Mouse (Mus musculus): ENCODE data around the gene Incenp. TPM values are rescaled to one million over a fixed set of nuclear protein-coding genes. Genes with fewer than 3 reads are reported as not detected.
A peak's percentile ranks its signal among the peaks of the same experiment; 100 is the strongest.
"Not testable (repeated sequence)": the region's sequence is repeated elsewhere in the genome, so short reads cannot be mapped to it uniquely, and the experiment has no call there.

Incenp gene
- polyA plus RNA-seq, 1 experiment from 2014 or later, result 103 TPM

DNA sequence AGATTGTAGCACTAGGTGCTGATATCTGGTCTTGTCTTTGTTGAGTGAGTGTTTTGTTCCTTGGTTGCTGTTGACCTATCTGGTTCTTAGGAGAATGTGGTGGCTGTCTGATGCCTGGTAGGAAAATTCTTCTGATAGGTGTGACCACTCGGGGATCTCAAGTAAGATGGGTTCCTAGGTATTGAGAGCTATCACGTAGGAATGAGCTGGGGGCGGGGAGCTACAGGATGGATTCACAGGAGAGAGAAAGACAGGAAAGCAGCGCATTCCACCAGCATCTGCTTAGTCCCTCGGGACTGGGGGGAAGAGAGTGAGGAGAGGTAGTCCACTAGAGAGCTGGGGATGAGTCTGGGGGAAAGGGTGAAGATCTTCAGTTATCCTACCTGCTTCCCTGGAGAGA, 10.0 kb upstream of the Incenp start:
- H3K9ac ChIP-seq (ENCODE audit: low read length), result no peak overlapping the region
- no peak overlapping the region for H3K4me2 ChIP-seq (ENCODE audit: low read depth)
- no peaks in the 10 kb centered on the region for H3K9me3 ChIP-seq (ENCODE audit: control insufficient read depth, low read length)
- H3K4me3 ChIP-seq (ENCODE audit: low read depth, low read length), result no peak overlapping the region
- no peaks in the 10 kb centered on the region for H3K4me1 ChIP-seq (ENCODE audit: control insufficient read depth, insufficient read depth, low read length)
- 81% methylated on average over 5 of the region's 5 CpGs for WGBS
- no peak for ATAC-seq (ENCODE audit: insufficient read depth, low FRiP score, low TSS enrichment)
- H3K27ac ChIP-seq (ENCODE audit: low read depth, low read length), result no peak overlapping the region
- H3K36me3 ChIP-seq (ENCODE audit: control insufficient read depth, insufficient read depth, low read length), result no peaks in the 10 kb centered on the region
- DNase-seq (ENCODE audit: low spot score), result no peak
- H3K27me3 ChIP-seq (ENCODE audit: control insufficient read depth, insufficient read depth, low read length), result no peaks in the 10 kb centered on the region

DNA sequence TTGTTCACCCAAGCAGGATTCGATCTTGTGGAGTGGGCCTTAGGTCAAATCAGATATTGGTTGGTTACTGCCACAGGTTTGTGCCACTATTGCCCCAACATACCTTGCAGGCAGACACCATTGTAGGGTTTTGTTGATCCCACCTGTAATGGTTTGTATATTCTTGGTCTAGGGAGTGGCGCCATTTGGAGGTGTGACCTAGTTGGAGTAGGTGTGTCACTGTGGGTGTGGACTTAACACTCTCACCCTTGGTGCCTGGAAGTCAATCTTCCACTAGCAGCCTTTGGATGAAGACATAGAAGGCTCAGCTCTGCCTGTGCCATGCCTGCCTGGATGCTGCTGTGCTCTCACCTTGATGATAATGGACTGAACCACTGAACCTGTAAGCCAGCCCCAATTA, 1.3 kb upstream of the Incenp start:
- H3K9me3 ChIP-seq (ENCODE audit: control insufficient read depth, low read length); H3K4me2 ChIP-seq (ENCODE audit: low read depth); H3K4me3 ChIP-seq (ENCODE audit: low read depth, low read length); H3K36me3 ChIP-seq (ENCODE audit: control insufficient read depth, insufficient read depth, low read length); ATAC-seq (ENCODE audit: insufficient read depth, low FRiP score, low TSS enrichment); H3K9ac ChIP-seq (ENCODE audit: low read length); H3K27me3 ChIP-seq (ENCODE audit: control insufficient read depth, insufficient read depth, low read length); DNase-seq (ENCODE audit: low spot score); H3K27ac ChIP-seq (ENCODE audit: low read depth, low read length): not testable (repeated sequence)
- WGBS, result 90% methylated on average over 2 of the region's 2 CpGs
- peaks cover 16% of the 10 kb centered on the region for H3K4me1 ChIP-seq (ENCODE audit: control insufficient read depth, insufficient read depth, low read length)

DNA sequence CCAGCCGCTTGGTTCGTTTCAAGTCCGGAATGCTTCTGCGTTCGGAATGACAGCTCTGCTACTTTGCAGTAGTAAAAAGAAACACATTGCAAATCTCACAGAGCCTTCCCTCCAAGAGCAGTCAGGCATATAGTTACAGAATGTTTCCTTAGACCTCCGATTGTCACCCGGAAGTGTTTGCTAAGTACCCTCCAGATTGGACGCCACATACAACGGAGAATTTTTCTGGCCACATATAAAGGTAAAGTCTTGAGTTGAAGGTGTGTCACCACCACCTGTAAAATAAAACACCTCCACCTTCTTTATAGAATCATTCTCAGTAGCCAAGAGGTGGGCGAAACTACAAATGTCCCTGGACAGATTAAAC, 412 bp upstream of the Incenp start:
- Histone ChIP-seq H3K36me3 (ENCODE audit: control insufficient read depth, insufficient read depth, low read length) (no peaks in the 10 kb centered on the region), H3K9ac (ENCODE audit: low read length) (peak overlapping the region; percentile 56), H3K4me3 (ENCODE audit: low read depth, low read length) (peak overlapping the region; percentile 91), H3K4me1 (ENCODE audit: control insufficient read depth, insufficient read depth, low read length) (peaks cover 16% of the 10 kb centered on the region), H3K4me2 (ENCODE audit: low read depth) (peak overlapping the region; percentile 48), H3K27me3 (ENCODE audit: control insufficient read depth, insufficient read depth, low read length) (no peaks in the 10 kb centered on the region), H3K27ac (ENCODE audit: low read depth, low read length) (peak overlapping the region; percentile 24; the same call in 1 of the 2 replicates), H3K9me3 (ENCODE audit: control insufficient read depth, low read length) (no peaks in the 10 kb centered on the region)
- DNase-seq (ENCODE audit: low spot score), result no peak
- WGBS, result 8% methylated on average over 10 of the region's 10 CpGs
- ATAC-seq (ENCODE audit: insufficient read depth, low FRiP score, low TSS enrichment), result peak; percentile 77

DNA sequence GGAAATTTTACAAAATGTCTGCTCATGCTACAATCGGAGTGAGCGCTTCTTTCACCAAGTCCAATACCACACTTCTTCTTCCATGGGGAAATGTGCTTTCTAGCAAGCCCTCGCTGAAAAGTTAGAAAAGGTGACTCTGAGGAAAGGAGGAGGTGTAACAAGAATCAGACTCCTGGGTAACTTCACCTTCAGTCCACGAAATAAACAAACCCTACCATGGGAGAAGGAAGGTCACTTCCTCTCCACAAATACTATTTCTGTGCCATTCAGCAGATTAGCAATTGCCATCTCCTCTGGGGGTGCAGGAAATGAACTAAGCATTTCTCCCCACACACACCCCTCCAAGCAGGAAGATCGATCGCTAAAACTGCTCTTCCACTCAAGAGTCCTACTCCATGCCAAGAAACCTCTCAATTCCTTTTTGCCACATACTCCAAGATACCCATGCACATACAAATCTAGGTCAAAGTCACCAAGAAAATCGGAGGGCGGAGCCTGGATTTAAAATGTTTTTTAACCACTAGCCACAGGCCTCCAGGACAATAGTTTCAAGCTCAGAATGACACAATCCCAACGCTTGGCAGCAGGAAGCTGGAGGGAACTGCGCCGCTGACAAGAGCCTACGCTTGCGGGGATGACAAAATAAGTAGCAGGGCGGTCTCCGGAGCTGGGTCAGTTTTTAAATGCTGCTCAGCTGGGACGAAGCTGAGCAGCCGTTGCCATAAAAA, 848 bp downstream of the Incenp start:
- Histone ChIP-seq H3K4me3 (ENCODE audit: low read depth, low read length) (peak overlapping the region; percentile 91), H3K36me3 (ENCODE audit: control insufficient read depth, insufficient read depth, low read length) (peaks cover 6% of the 10 kb centered on the region), H3K9me3 (ENCODE audit: control insufficient read depth, low read length) (no peaks in the 10 kb centered on the region), H3K4me2 (ENCODE audit: low read depth) (peak overlapping the region; percentile 64), H3K9ac (ENCODE audit: low read length) (peak overlapping the region; percentile 73), H3K27me3 (ENCODE audit: control insufficient read depth, insufficient read depth, low read length) (no peaks in the 10 kb centered on the region), H3K27ac (ENCODE audit: low read depth, low read length) (peak overlapping the region; percentile 36; the same call in 1 of the 2 replicates), H3K4me1 (ENCODE audit: control insufficient read depth, insufficient read depth, low read length) (peaks cover 16% of the 10 kb centered on the region)
- WGBS, result 11% methylated on average over 17 of the region's 17 CpGs
- DNase-seq (ENCODE audit: low spot score) (peak; percentile 23), ATAC-seq (ENCODE audit: insufficient read depth, low FRiP score, low TSS enrichment) (no peak)

DNA sequence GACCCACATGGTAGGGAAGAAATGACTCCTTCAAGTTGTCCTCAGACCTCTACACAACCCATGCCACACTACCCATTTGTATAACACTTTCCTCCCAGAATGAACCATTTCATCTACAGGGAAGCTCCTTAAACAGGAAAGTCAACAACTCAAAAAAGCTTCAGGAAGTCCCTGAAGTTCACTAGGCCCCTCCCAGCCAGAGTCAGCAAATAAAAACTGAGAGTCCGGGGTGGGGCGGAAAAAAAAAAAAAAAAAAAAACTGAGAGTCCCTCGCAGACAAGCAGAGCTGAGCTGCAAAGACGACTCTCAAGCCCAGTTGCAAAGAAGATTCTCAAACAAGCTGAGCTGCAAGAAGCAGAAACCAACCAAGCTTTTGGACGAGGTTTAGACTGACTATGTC, 3.3 kb downstream of the Incenp start:
- H3K27me3 ChIP-seq (ENCODE audit: control insufficient read depth, insufficient read depth, low read length), result no peaks in the 10 kb centered on the region
- DNase-seq (ENCODE audit: low spot score) (no peak), ATAC-seq (ENCODE audit: insufficient read depth, low FRiP score, low TSS enrichment) (no peak)
- H3K9me3 ChIP-seq (ENCODE audit: control insufficient read depth, low read length), result no peaks in the 10 kb centered on the region
- H3K27ac ChIP-seq (ENCODE audit: low read depth, low read length), result no peak overlapping the region
- no peak overlapping the region for H3K9ac ChIP-seq (ENCODE audit: low read length)
- H3K36me3 ChIP-seq (ENCODE audit: control insufficient read depth, insufficient read depth, low read length), result peaks cover 10% of the 10 kb centered on the region
- H3K4me3 ChIP-seq (ENCODE audit: low read depth, low read length), result no peak overlapping the region
- 74% methylated on average over 5 of the region's 5 CpGs for WGBS
- no peak overlapping the region for H3K4me2 ChIP-seq (ENCODE audit: low read depth)
- H3K4me1 ChIP-seq (ENCODE audit: control insufficient read depth, insufficient read depth, low read length), result peaks cover 16% of the 10 kb centered on the region

DNA sequence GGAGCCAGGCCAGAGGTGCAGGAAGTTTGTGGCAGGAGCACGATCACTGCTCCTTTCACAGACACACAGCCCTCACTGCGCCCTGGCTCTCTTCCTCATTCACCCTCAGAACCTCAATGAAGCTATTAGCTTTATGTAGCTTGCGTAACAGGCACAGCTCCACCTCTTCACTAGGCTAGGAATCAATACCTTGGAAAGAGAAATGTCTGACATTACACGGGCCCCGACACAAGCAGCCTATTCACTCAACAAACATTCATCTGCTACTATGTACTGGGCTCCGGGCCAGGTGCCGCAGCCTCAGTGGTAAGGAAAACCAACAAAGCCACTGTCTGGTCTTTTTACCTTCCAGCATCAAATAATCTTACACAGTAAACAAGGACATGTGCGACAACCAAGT, 12.6 kb downstream of the Incenp start:
- H3K4me1 ChIP-seq (ENCODE audit: control insufficient read depth, insufficient read depth, low read length), result no peaks in the 10 kb centered on the region
- H3K9ac ChIP-seq (ENCODE audit: low read length), result no peak overlapping the region
- H3K9me3 ChIP-seq (ENCODE audit: control insufficient read depth, low read length), result no peaks in the 10 kb centered on the region
- no peak for DNase-seq (ENCODE audit: low spot score)
- H3K36me3 ChIP-seq (ENCODE audit: control insufficient read depth, insufficient read depth, low read length), result peaks cover 22% of the 10 kb centered on the region
- H3K27ac ChIP-seq (ENCODE audit: low read depth, low read length), result no peak overlapping the region
- H3K4me3 ChIP-seq (ENCODE audit: low read depth, low read length), result no peak overlapping the region
- no peaks in the 10 kb centered on the region for H3K27me3 ChIP-seq (ENCODE audit: control insufficient read depth, insufficient read depth, low read length)
- 97% methylated on average over 8 of the region's 8 CpGs for WGBS
- no peak overlapping the region for H3K4me2 ChIP-seq (ENCODE audit: low read depth)
- ATAC-seq (ENCODE audit: insufficient read depth, low FRiP score, low TSS enrichment), result no peak

DNA sequence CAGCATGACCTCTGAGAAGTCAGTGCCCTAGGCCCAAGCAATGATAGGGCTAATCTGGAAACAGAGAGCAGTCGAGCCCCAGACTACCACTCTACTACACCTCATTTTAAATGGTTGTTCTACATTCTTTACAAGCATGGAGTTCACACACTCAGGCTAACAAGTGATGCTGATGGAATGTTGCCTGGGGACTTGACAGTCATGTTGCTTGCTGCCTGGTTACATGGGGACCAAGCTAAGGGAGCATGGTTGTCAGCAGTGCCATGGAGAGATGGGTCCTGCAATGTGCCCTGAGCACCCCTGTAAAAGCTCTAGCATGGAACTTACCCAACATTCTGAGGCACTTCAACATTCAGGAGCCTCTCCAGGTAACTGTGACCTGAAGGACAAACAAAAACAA, 13.0 kb downstream of the Incenp start:
- no peak overlapping the region for H3K9ac ChIP-seq (ENCODE audit: low read length)
- H3K9me3 ChIP-seq (ENCODE audit: control insufficient read depth, low read length), result no peaks in the 10 kb centered on the region
- peaks cover 24% of the 10 kb centered on the region for H3K36me3 ChIP-seq (ENCODE audit: control insufficient read depth, insufficient read depth, low read length)
- no peak overlapping the region for H3K27ac ChIP-seq (ENCODE audit: low read depth, low read length)
- no peak overlapping the region for H3K4me3 ChIP-seq (ENCODE audit: low read depth, low read length)
- H3K4me1 ChIP-seq (ENCODE audit: control insufficient read depth, insufficient read depth, low read length), result no peaks in the 10 kb centered on the region
- DNase-seq (ENCODE audit: low spot score) (no peak), ATAC-seq (ENCODE audit: insufficient read depth, low FRiP score, low TSS enrichment) (no peak)
- H3K4me2 ChIP-seq (ENCODE audit: low read depth), result no peak overlapping the region
- 89% methylated on average over 1 of the region's 1 CpGs for WGBS
- H3K27me3 ChIP-seq (ENCODE audit: control insufficient read depth, insufficient read depth, low read length), result no peaks in the 10 kb centered on the region

DNA sequence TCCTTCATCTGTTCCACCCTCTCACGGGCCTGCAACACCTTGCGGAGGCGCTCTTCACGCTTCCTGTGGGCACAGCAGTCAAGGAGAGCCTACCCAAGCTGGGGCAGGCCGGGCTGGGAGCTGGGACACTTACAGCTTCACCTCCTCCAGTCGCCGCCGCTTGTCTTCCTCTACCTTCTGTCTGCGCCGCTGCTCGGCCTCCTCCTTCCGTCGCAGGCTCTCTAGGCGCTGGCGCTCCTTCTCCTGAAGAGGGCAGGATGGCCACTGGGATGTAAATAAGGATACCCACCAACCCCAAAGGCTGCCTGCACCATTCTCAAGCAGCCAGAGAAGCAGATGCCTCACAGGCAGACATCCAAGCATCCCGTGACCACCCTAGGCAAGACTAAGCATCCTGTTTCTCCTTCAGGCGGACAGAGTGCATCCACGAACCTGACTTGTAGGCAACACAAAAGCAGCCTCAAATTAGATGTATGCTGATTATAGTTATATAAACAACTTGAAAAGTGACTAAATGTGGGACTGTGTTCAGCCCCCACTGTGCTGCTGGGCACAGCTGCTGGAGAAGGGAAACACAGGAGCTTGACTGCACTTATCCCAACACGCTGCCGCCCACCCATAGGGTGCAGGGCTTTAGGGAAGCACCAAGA, 21.0 kb downstream of the Incenp start:
- no peak overlapping the region for H3K4me3 ChIP-seq (ENCODE audit: low read depth, low read length)
- no peaks in the 10 kb centered on the region for H3K4me1 ChIP-seq (ENCODE audit: control insufficient read depth, insufficient read depth, low read length)
- DNase-seq (ENCODE audit: low spot score) (no peak), ATAC-seq (ENCODE audit: insufficient read depth, low FRiP score, low TSS enrichment) (no peak)
- no peak overlapping the region for H3K4me2 ChIP-seq (ENCODE audit: low read depth)
- H3K27me3 ChIP-seq (ENCODE audit: control insufficient read depth, insufficient read depth, low read length), result no peaks in the 10 kb centered on the region
- WGBS, result 96% methylated on average over 20 of the region's 20 CpGs
- H3K9me3 ChIP-seq (ENCODE audit: control insufficient read depth, low read length), result no peaks in the 10 kb centered on the region
- peaks cover 34% of the 10 kb centered on the region for H3K36me3 ChIP-seq (ENCODE audit: control insufficient read depth, insufficient read depth, low read length)
- no peak overlapping the region for H3K27ac ChIP-seq (ENCODE audit: low read depth, low read length)
- H3K9ac ChIP-seq (ENCODE audit: low read length), result no peak overlapping the region

DNA sequence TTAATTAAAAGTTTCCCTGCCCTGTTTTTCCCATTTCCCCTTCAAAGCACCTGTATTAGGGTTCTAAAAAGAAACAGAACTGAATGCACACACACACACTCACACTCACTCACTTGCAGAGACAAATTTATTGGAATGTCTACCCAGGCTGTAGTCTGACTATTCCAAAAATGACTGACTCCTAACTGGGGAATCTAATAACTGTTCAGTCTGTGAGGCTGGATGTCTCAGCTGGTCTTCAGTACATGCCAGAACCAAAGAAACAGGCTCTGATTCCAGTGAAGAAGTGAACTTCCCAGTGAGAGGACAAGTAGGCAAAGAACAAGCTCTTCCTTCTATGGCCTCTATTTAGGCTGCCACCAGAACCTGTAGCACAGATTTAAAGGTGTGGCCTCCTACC, 33.9 kb downstream of the Incenp start:
- DNase-seq (ENCODE audit: low spot score), result no peak
- no peaks in the 10 kb centered on the region for H3K27me3 ChIP-seq (ENCODE audit: control insufficient read depth, insufficient read depth, low read length)
- ATAC-seq (ENCODE audit: insufficient read depth, low FRiP score, low TSS enrichment), result no peak
- H3K4me2 ChIP-seq (ENCODE audit: low read depth), result no peak overlapping the region
- no peaks in the 10 kb centered on the region for H3K36me3 ChIP-seq (ENCODE audit: control insufficient read depth, insufficient read depth, low read length)
- no peaks in the 10 kb centered on the region for H3K9me3 ChIP-seq (ENCODE audit: control insufficient read depth, low read length)
- H3K27ac ChIP-seq (ENCODE audit: low read depth, low read length), result no peak overlapping the region
- H3K4me3 ChIP-seq (ENCODE audit: low read depth, low read length), result no peak overlapping the region
- no peak overlapping the region for H3K9ac ChIP-seq (ENCODE audit: low read length)
- no peaks in the 10 kb centered on the region for H3K4me1 ChIP-seq (ENCODE audit: control insufficient read depth, insufficient read depth, low read length)
